Mouse (Mus musculus) forebrain, embryonic 12.5 days (tissue): ENCODE data around the gene Stmn1. TPM values are rescaled to one million over a fixed set of nuclear protein-coding genes. Genes with fewer than 3 reads are reported as not detected.
"Not testable (repeated sequence)": the region's sequence is repeated elsewhere in the genome, so short reads cannot be mapped to it uniquely, and the experiment has no call there.

Source experiments
- ATAC-seq: fragments of 200-750 bp; cut with Nextera tagmentation; 2 replicates; pipeline ENCODE4 v1.8.0; 2017; ENCODE audit warnings: moderate TSS enrichment; ENCODE audit not compliant: low FRiP score
- H3K27ac ChIP-seq: fragments of 300-500 bp; sonication (generic); 2 replicates; pipeline ENCODE4 v1.5.1; 2016; ENCODE audit warnings: mild to moderate bottlenecking
- H3K27me3 ChIP-seq: fragments of 300-500 bp; sonication (generic); 2 replicates; pipeline ENCODE4 v1.6.1; 2016; ENCODE audit warnings: mild to moderate bottlenecking
- H3K36me3 ChIP-seq: fragments of 300-500 bp; sonication (generic); replicated peaks from 2 replicates; pipeline ENCODE4 v1.6.1; 2016; ENCODE audit warnings: mild to moderate bottlenecking
- H3K4me1 ChIP-seq: fragments of 300-500 bp; sonication (generic); 2 replicates; pipeline ENCODE4 v1.6.1; 2016
- H3K4me2 ChIP-seq: fragments of 300-500 bp; sonication (generic); 2 replicates; pipeline ENCODE4 v1.6.1; 2016; ENCODE audit warnings: mild to moderate bottlenecking, moderate library complexity
- H3K4me3 ChIP-seq: fragments of 300-500 bp; sonication (generic); replicated peaks from 2 replicates; pipeline ENCODE4 v1.5.1; 2016; ENCODE audit warnings: mild to moderate bottlenecking
- H3K9ac ChIP-seq: fragments of 300-500 bp; sonication (generic); 2 replicates; pipeline ENCODE4 v1.6.1; 2016; ENCODE audit warnings: mild to moderate bottlenecking
- H3K9me3 ChIP-seq: fragments of 300-500 bp; sonication (generic); 2 replicates; pipeline ENCODE4 v1.6.1; 2016
- WGBS: fragments of 180-500 bp; shearing (Covaris S2); methylation state at CpG from one replicate; pipeline ENCODE4 v1.1.7; 2016; 5-methylcytosine and 5-hydroxymethylcytosine counted together
- polyA plus RNA-seq: library from polyadenylated mRNA; unstranded; fragments of >200 nt; fragmentation: Nextera tagmentation; extraction: Ambion mirVana; gene quantifications from 2 replicates; pipeline ENCODE4 v1.2.1, GENCODE M21; 2016

Gene Stmn1
- polyA plus RNA-seq, 1 experiment from 2014 or later: 4,517 TPM

DNA sequence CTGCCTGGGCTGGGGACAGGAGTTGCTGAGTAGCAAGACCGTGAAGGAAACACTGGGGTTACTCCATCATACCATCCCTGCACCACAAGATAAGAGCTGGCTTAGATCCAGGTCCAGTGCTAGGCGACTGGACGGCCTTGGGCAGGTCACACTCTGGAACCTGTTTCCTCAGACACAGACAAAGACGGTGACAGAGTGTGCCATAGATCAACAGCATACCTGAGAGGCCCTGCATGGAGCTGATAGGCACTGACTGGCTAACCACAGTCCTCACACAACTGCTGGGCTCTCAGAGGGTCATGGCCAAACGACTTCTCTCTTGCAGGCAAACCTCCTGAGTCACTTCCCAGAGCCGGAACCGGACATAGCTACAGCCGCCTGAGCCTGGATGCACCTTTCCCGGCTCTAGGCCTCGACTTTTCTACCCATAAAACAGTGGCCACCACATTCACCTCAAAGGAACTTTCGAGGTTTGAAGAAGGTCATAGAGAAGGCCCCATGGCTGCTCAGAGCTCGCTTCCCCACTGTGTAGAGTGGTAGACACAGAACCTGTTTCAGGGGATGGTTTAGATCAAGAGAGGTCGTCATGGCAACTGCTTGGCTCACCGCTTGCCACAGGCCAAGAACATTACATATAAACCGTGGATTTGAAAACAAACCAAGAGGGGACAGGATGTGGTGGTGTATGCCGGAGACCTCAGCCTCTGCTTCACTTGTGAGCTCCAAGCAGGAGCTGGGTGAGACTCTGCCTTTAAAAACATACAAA lies 26.8 kb downstream of the Stmn1 start:
- Histone ChIP-seq H3K9ac (no peak overlapping the region), H3K27me3 (peaks cover 2% of the 10 kb centered on the region; the same call in 1 of the 2 replicates), H3K9me3 (no peaks in the 10 kb centered on the region), H3K4me3 (no peak overlapping the region), H3K36me3 (no peaks in the 10 kb centered on the region), H3K27ac (no peak overlapping the region), H3K4me2 (no peak overlapping the region), H3K4me1 (peaks cover 20% of the 10 kb centered on the region)
- 73% methylated on average over 16 of the region's 16 CpGs for WGBS
- ATAC-seq: no peak

DNA sequence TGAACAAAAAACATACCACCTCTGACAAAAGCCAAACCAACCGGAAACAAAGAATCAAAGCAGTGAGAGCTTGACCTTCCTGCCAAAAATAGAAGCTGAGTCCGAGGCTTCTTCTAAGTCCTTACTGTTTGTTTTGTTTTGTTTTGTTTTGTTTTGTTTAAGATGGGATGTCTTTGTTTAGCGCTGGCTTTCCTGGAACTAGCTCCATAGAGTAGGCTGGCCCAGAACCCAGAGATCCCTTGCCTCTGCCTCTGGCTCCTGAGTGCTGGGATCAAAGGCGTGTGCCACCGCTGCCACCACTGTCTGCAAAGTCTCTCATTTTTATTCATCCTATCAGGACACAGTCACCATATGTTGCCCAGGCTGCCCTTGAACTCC lies 27.4 kb downstream of the Stmn1 start:
- Histone ChIP-seq H3K4me1 (peaks cover 20% of the 10 kb centered on the region), H3K9ac (no peak overlapping the region), H3K27ac (no peak overlapping the region), H3K4me2 (no peak overlapping the region), H3K36me3 (no peaks in the 10 kb centered on the region), H3K4me3 (no peak overlapping the region), H3K9me3 (no peaks in the 10 kb centered on the region), H3K27me3 (peaks cover 2% of the 10 kb centered on the region; the same call in 1 of the 2 replicates)
- ATAC-seq: no peak
- 69% methylated on average over 5 of the region's 5 CpGs for WGBS

GRCm38 (mm10) chr4:134496595-134497210 lies 28.6 kb downstream of the Stmn1 start, which contains the start of gene Paqr7:
Gene Paqr7, plus strand, starts transcription at chr4:134496697.
- no peaks in the 10 kb centered on the region for H3K9me3 ChIP-seq
- peak; percentile 67 for ATAC-seq
- H3K27ac ChIP-seq: peak within 1 kb of the TSS; percentile 21
- H3K4me2 ChIP-seq: peak within 1 kb of the TSS; percentile 98
- no peaks in the 10 kb centered on the region for H3K36me3 ChIP-seq
- H3K4me3 ChIP-seq: peak within 1 kb of the TSS; percentile 54
- peaks cover 2% of the 10 kb centered on the region; the same call in 1 of the 2 replicates for H3K27me3 ChIP-seq
- peaks cover 20% of the 10 kb centered on the region for H3K4me1 ChIP-seq
- peak within 1 kb of the TSS; percentile 64 for H3K9ac ChIP-seq
- WGBS: 2% methylated on average over 35 of the region's 35 CpGs

GRCm38 (mm10) chr4:134497223-134497622 lies 29.1 kb downstream of the Stmn1 start:
- Histone ChIP-seq H3K27ac (peak overlapping the region; percentile 21; the same call in 1 of the 2 replicates), H3K36me3 (no peaks in the 10 kb centered on the region), H3K9me3 (no peaks in the 10 kb centered on the region), H3K27me3 (peaks cover 2% of the 10 kb centered on the region; the same call in 1 of the 2 replicates), H3K4me2 (peak overlapping the region; percentile 98), H3K9ac (peak overlapping the region; percentile 64), H3K4me3 (peak overlapping the region; percentile 54), H3K4me1 (peaks cover 20% of the 10 kb centered on the region)
- WGBS: 15% methylated on average over 6 of the region's 6 CpGs
- ATAC-seq: 0 out of 2 replicates have a peak, but pooled peaks have one; percentile 6

GRCm38 (mm10) chr4:134497986-134498731 lies 30.0 kb downstream of the Stmn1 start:
- Histone ChIP-seq H3K36me3 (no peaks in the 10 kb centered on the region), H3K27me3 (peaks cover 2% of the 10 kb centered on the region; the same call in 1 of the 2 replicates), H3K4me1 (peaks cover 20% of the 10 kb centered on the region), H3K4me2 (peak overlapping the region; percentile 98), H3K9ac (no peak overlapping the region), H3K27ac (no peak overlapping the region), H3K9me3 (no peaks in the 10 kb centered on the region), H3K4me3 (no peak overlapping the region)
- WGBS: 64% methylated on average over 12 of the region's 12 CpGs
- ATAC-seq: no peak

- H3K9me3 ChIP-seq, H3K4me3 ChIP-seq, ATAC-seq, H3K36me3 ChIP-seq, H3K9ac ChIP-seq, H3K27ac ChIP-seq, H3K4me2 ChIP-seq, H3K27me3 ChIP-seq: not testable (repeated sequence)
- WGBS: 85% methylated on average over 6 of the region's 6 CpGs
- H3K4me1 ChIP-seq: peaks cover 20% of the 10 kb centered on the region
Measured at GRCm38 (mm10) chr4:134498983-134499382, 30.9 kb downstream of the Stmn1 start.

- WGBS: 93% methylated on average over 6 of the region's 6 CpGs
Measured at GRCm38 (mm10) chr4:134501095-134501494, 33.0 kb downstream of the Stmn1 start.

DNA sequence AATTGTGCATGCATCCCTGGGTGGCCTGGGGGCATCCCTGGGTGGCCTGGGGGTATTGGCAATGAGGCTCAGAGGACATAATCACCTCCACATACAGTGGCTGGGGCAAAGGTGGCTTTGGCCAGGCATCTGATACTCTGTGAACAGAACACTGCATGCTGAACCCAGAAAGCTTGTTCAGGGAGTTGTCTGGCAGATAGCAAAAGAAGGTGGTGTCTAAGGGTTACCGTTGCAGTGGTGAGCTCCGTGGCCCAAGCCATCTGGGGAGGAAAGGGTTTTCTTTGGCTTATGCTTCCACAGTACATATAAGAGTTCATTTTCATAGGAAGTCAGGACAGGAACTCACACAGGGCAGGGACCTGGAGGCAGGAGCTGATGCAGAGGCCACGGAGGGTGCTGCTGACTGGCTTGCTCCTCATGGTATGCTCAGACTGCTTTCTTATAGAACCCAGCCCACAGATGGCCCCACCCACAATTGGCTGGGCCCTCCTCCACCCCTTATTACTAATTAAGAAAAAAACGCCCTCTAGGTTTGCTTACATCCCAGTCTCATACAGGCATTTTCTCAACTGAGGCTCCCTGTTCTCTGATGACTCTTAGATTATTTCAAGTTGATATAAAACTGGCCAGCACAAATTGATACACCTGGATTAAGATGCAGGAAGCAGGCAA lies 35.7 kb downstream of the Stmn1 start:
- H3K4me3 ChIP-seq: no peak overlapping the region
- no peaks in the 10 kb centered on the region for H3K9me3 ChIP-seq
- 81% methylated on average over 4 of the region's 4 CpGs for WGBS
- no peak overlapping the region for H3K9ac ChIP-seq
- H3K36me3 ChIP-seq: 0 out of 2 replicates have a peak, but pooled peaks cover 3% of the 10 kb centered on the region
- no peak for ATAC-seq
- H3K4me2 ChIP-seq: no peak overlapping the region
- no peak overlapping the region for H3K27ac ChIP-seq
- H3K27me3 ChIP-seq: no peaks in the 10 kb centered on the region
- no peaks in the 10 kb centered on the region for H3K4me1 ChIP-seq

More at GRCm38 (mm10) chr4:134501095-134501494, 33.0 kb downstream of the Stmn1 start:
- H3K27me3 ChIP-seq: peaks cover under 1% of the 10 kb centered on the region; the same call in 1 of the 2 replicates
- no peaks in the 10 kb centered on the region for H3K9me3 ChIP-seq
- no peaks in the 10 kb centered on the region for H3K36me3 ChIP-seq
- ATAC-seq: no peak
- no peak overlapping the region for H3K4me2 ChIP-seq
- H3K4me1 ChIP-seq: peaks cover 15% of the 10 kb centered on the region
- no peak overlapping the region for H3K9ac ChIP-seq
- no peak overlapping the region for H3K4me3 ChIP-seq
- no peak overlapping the region for H3K27ac ChIP-seq

GRCm38 (mm10) chr4:134505303-134505789 lies 37.2 kb downstream of the Stmn1 start:
- WGBS: 89% methylated on average over 4 of the region's 4 CpGs
- H3K27me3 ChIP-seq: no peaks in the 10 kb centered on the region

GRCm38 (mm10) chr4:134505966-134506594 lies 38.0 kb downstream of the Stmn1 start:
- no peak for ATAC-seq
- H3K27ac ChIP-seq: no peak overlapping the region
- 0 out of 2 replicates have a peak, but pooled peaks cover 3% of the 10 kb centered on the region for H3K36me3 ChIP-seq
- no peaks in the 10 kb centered on the region for H3K27me3 ChIP-seq
- H3K4me3 ChIP-seq: no peak overlapping the region
- H3K4me2 ChIP-seq: no peak overlapping the region
- H3K9me3 ChIP-seq: no peaks in the 10 kb centered on the region
- H3K9ac ChIP-seq: no peak overlapping the region
- peaks cover under 1% of the 10 kb centered on the region for H3K4me1 ChIP-seq
- 81% methylated on average over 3 of the region's 4 CpGs for WGBS

More at GRCm38 (mm10) chr4:134505303-134505789, 37.2 kb downstream of the Stmn1 start:
- Histone ChIP-seq H3K4me1 (no peaks in the 10 kb centered on the region), H3K9ac (no peak overlapping the region), H3K4me2 (no peak overlapping the region), H3K36me3 (0 out of 2 replicates have a peak, but pooled peaks cover 3% of the 10 kb centered on the region), H3K4me3 (no peak overlapping the region), H3K27ac (no peak overlapping the region), H3K9me3 (no peaks in the 10 kb centered on the region)
- no peak for ATAC-seq

- Histone ChIP-seq H3K9me3 (no peaks in the 10 kb centered on the region), H3K9ac (no peak overlapping the region), H3K4me3 (no peak overlapping the region), H3K4me1 (peaks cover 7% of the 10 kb centered on the region), H3K36me3 (0 out of 2 replicates have a peak, but pooled peaks cover 3% of the 10 kb centered on the region), H3K4me2 (no peak overlapping the region), H3K27me3 (no peaks in the 10 kb centered on the region), H3K27ac (no peak overlapping the region)
- ATAC-seq: no peak
- WGBS: 89% methylated on average over 19 of the region's 19 CpGs
Measured at GRCm38 (mm10) chr4:134506713-134507112, 38.6 kb downstream of the Stmn1 start.
